Mouse (Mus musculus) megakaryocyte, embryonic 14.5 days (primary cell): ENCODE measurements around the gene Slc25a45.

Experiments
- FLI1 ChIP-seq: IDR thresholded peaks from 2 replicates; pipeline ENCODE4 v1.6.1; 2012; ENCODE audit warnings: low read length, inconsistent platforms, mixed read lengths
- GATA1 ChIP-seq: IDR thresholded peaks from 3 replicates; pipeline ENCODE4 v1.6.1; 2012; ENCODE audit warnings: mixed read lengths, low read length, inconsistent platforms, borderline replicate concordance

DNA sequence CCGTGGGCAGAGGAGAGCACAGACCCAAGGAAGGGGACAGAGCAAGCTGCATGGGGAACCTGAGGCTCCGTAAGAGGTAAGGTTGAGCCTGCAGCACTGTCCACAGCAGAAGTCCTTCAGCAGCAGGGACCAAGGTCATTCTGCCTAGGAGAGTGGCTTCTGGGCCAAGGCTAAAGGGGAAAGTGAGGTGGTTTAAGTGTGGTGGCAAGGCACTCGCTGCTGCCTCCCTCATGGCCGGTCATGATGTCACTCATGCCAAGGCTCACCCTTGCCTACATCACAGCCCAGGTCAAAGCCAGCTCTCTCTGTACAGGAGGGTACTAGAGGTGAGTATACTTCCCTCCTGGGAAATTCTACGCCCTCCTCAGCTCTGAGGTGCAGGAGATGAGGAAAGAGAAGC lies 13.8 kb upstream of the Slc25a45 start:
- TF ChIP-seq GATA1 (no peak), FLI1 (no peak)
